Mouse (Mus musculus) naive thymus-derived CD4-positive, alpha-beta T cell, adult 2 months (primary cell): ENCODE measurements around the gene Trpm4.

Source experiments
- DNase-seq: peaks from one replicate; pipeline ENCODE4 v3.0.0-alpha.2; 2011; ENCODE audit warnings: low read depth

Gene Trpm4

DNA sequence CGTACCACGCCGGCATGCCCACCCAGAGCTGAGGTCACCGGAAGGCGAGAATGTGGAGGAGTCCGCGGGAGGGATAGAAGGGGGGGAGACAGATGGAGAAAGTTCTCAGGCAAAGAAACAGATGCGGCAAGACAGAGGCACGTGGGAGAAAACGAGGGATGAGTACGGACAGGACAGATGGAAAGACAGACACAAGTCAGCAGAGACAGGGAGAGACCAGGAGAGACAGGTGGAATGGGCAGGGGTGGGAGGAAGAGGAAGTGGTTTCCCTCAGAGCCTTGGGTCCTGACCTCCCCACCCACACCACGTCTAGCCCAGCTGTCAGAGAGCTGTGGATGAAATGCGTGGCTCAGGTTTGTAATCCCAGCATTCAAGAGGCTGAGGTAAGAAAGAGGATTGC, 13.3 kb upstream of the Trpm4 start:
- no peak for DNase-seq

DNA sequence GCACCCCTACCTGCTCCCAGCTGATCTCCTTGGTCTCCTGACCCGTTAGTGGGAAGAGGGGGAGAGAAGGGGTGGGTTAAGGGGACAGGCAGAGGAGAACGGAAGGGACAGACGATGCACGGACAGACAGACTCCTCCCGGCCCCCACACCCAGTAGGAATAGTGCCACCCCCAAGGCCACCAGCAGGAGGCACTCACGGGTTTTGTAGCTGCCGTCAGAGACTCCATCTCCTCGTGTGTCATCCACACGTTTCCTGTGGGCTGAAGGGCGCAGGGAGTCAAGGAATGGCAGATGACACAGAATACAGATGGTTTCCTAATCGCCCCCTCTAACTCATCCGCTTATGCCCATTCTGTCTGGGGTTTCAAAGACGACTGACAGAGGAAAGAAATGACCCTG, 10.0 kb upstream of the Trpm4 start:
- DNase-seq = peak; percentile 51

DNA sequence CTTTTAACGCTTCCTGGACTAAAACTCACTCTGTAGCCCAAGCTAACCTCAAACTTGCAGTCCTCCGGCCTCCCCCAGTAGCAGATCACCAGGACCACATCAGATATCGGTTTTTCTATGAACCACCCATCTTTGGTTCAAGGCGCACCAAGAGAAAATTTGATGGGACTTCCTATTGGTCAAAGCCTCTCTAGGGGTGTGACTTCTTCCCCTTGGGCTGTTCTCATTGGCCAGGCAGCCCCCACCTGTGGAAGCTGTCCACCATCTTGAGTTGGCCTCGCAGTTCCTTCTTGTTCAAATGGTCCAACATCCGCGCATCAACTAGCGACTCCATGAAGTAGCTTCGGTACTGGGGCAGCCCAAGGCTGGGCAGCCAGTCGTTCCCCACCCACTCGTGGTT, 8.5 kb upstream of the Trpm4 start:
- no peak for DNase-seq

GRCm38 (mm10) chr7:45341303-45341702, 7.7 kb upstream of the Trpm4 start:
- DNase-seq = peak; percentile 93

DNA sequence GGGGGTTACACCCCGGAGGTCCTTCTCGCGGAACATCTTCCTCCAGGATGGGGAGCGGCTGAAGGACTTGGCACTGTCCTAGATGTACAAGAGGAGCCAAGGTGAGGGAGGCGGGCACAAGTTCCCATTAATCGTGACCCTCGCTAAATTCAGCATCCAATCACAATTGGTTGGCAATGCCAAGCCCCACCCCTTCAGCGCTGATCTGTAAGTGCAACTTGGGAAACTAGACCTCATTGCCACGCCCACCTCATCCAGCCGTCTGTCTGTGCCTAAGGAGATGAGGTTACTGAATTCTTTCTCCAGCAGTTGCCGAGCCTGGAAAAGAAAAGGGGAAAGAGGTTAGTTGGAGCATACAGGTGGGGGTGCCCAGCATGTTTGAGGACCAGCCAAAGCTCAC, 7.1 kb upstream of the Trpm4 start:
- DNase-seq = no peak

- DNase-seq = no peak
These were observed 6.5 kb upstream of the Trpm4 start for GRCm38 (mm10) chr7:45340066-45340442.

GRCm38 (mm10) chr7:45339410-45340065, 6.0 kb upstream of the Trpm4 start:
- peak; percentile 64 for DNase-seq

DNA sequence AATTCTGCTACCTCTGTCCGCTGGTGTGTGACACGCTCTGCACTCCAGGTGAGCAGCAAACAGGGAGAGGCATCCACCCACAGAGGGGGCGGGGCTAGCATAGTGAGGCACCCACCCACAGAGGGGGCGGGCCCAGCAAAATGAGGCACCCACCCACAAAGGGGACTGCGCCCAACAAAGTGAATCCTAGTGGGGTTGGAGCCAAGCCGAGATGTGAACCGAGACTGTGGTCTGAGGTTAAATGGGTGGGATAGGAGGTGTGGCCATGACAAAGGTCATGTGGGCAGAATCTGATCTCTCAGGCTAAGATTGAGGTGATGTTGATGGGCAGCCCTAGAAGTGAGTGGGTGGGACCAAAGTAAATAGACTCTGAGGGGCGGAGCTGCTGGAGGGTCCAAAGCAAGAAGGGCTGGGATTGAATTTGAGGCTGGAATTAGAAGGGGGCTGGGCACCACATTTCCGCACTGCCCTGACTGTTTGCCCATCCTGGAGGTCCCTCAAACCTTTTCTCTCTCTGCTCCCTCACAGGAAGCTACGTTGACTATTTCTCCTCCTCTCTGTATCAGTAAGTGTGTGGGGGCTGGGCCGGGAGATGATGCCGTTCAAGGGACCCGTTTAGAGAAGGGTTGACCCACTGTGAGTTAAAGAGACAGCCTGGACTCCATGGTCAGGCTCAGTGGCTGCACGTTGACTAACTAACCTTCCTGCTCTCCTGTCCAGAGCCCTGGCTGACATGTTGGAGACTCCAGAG, 4.8 kb upstream of the Trpm4 start:
- DNase-seq = peak; percentile 64

DNA sequence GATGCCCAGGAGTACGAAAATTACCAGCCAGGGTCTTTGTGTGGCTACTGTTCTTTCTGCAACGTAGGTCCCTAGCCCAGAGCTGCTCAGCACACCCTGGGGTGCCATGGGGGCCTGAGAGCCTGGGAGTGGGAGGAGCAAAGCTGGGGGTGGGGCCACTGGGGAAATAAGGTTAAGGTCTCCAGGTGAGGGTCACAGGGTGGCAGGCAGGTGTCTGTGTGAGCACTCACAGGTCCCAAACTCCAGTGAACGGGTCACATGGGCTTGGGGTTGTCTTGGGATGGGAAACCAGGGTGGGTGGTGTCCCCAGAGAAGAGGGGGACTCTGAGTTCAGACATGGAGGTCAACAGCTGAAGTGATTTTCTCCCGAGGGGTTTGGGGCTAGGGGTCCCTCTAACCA, 3.9 kb upstream of the Trpm4 start:
- DNase-seq = peak; percentile 22

GRCm38 (mm10) chr7:45336319-45336718, 2.7 kb upstream of the Trpm4 start:
- no peak for DNase-seq

GRCm38 (mm10) chr7:45335056-45335455, 1.5 kb upstream of the Trpm4 start, which contains the start of gene Hrc:
TSS of gene Hrc (plus strand) at chr7:45335290.
- DNase-seq = no peak

- no peak for DNase-seq
These were observed 1.0 kb upstream of the Trpm4 start for GRCm38 (mm10) chr7:45334605-45335004.

DNA sequence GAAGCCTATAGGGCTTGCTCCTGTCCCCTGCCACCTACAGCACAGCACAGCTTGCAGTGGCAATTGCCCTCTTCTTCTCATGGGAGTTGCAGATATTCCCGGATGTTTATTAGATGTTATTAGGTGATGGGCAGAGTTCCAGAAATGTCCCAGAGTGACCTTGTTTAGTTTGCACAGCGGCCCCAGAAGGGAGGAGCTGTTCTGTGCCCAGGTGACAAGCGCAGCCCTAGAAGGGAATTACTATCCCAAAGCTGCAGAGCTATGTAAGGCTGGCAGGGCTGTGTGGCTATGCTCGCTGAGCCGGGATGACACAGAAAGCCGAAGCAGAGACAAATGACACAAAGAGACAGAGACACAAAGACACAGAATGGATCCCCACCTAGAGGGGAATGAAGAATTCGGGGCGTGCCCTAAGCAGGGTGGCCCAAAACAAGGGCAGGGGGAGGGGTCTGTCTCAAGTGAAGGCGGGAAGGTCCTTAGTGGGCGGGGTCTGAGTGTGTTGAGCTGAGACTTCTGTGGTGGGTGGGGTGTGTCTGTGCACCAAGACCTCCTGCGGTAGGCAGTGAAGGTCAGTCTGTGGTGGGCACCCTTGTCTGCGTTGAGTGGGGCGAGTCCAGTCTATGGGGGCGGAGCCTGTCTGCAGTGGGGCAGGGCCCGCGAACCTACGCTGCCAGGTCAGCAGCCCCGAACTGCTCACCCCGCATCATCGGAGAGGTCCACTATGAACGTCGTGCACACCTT, 725 bp downstream of the Trpm4 start:
- DNase-seq = peak; percentile 67

DNA sequence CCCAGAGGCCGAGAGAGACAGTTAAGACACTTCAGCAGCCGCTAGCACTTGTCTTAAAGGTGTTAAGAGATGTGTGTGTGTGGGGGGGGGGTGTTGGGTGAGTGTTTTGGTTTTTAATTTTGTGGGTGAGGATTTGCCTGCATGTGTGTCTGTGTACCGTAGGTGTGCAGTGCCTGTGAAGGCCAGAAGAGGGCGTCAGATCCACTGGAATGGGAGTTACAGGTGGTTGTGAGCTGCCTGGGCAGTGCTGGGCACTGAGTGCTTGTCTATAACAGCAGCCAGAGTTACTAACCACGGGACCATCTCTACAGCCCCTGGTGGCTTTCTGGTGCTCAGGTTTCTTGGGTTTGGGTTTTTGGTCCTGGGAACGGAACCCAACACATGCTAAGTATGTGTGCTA, 2.1 kb downstream of the Trpm4 start:
- no peak for DNase-seq

- no peak for DNase-seq
These were observed 4.6 kb downstream of the Trpm4 start for GRCm38 (mm10) chr7:45328841-45329475.

DNA sequence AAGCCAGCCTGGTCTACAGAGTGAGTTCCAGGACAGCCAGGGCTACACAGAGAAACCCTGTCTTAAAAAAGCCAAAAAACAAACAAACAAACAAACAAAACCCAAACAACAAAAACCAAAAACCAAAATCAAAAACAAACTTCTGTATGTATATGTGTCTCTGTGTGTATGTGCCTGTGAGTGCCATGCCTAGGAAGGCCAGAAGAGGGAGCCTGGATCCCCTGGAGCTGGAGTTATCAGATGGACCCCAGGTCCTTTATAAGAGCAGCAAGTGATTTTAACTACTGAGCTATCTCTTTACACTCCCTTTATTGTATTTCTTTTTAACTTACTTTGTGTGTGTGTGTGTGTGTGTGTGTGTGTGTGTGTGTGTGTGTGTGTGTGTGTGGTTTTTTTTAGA, 7.8 kb downstream of the Trpm4 start:
- no peak for DNase-seq

- no peak for DNase-seq
These were observed 10.5 kb downstream of the Trpm4 start for GRCm38 (mm10) chr7:45323069-45323468.

GRCm38 (mm10) chr7:45322245-45322644, 11.3 kb downstream of the Trpm4 start:
- DNase-seq = no peak

GRCm38 (mm10) chr7:45316536-45316935, 17.0 kb downstream of the Trpm4 start:
- DNase-seq = no peak

- no peak for DNase-seq
These were observed 18.3 kb downstream of the Trpm4 start for GRCm38 (mm10) chr7:45315182-45315701.

DNA sequence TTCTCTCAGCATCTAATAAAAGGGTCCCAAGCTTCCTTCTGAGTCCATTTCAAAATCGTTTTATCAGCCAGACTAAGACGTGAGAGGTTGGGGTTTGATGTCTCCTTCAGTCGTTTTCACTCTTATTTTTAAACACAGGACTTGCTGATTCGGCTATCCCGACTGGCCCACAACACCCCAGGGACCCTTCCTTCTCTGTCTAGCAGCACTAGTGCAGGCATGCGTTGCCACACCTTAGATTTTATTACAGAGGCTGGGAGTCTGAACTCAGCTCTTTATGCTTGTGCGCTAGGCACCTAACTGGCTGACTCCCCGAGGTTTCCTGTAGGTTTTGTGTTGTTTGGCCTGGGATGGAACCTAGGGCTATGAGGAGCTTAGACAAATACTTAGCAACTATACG, 20.1 kb downstream of the Trpm4 start:
- no peak for DNase-seq

GRCm38 (mm10) chr7:45312686-45313453, 20.7 kb downstream of the Trpm4 start:
- DNase-seq = no peak
